Mouse (Mus musculus) 3134 (cell line): ENCODE measurements around the gene Rybp.

Experiments
- DNase-seq: peaks from one replicate; pipeline ENCODE4 v3.0.0-alpha.2; 2011; ENCODE audit warnings: low spot score; ENCODE audit not compliant: insufficient read length; ENCODE audit errors: extremely low read depth

Rybp gene

GRCm38 (mm10) chr6:100288016-100288729, 888 bp upstream of the Rybp start:
- no peak for DNase-seq

DNA sequence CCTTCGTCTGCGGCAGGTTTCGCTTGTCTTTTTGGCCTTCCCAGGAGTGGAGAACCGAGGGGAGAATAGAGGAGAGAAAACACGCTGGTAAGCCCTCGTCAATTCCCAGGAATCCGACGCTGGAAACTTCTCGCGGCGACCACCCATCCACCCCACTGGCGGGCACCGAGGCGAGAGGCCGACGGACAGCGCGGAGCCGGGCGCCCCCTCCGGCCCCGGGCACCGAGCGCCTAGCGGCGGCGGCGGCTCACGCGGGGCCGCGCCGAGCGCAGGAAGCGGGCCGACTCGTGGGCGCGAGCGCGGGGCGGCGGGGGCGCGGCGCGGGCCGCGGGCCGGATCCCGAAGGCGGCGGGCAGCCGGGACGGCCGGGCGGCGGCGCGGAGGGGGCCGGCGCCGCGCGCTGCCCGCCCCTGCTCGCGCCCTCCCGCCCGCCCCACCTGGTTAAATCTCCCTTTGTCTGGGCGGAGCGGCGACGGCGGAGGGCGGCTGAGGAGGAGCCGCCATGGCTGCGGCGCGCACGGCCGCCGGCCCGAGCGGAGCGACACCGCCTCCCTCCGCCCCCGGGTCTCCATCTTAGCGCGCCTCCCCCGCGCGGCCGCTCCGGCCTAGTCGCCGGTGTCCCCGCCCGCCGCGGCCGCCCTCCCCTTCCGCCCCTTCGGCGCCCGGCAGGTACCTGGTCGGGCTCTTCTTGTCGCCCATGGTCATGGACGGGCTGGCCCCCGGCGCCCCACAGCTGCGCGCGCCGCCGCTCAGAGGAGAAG, 532 bp downstream of the Rybp start:
- DNase-seq, result peak; percentile 67

- no peak for DNase-seq
Measured at GRCm38 (mm10) chr6:100285985-100286572, 1.2 kb downstream of the Rybp start.

DNA sequence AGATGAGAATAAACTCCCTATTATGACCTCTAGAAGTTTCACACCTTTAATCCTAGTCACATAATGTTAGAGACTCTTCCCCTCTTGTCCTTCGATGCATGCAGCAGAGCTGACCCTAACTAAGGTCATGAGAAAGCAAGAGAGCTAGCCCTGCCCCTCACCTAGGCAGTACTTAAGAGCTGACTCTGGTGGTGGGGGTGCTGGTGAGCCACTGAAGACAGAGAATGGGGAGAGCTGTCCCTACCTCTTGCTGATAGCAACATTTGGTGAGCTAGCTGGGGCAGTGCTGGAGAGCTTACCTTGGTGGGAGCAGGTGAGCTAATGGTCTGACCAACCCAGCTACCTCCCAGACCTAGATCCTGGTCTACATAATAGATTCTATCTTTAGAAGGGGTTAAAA, 8.4 kb downstream of the Rybp start:
- no peak for DNase-seq

DNA sequence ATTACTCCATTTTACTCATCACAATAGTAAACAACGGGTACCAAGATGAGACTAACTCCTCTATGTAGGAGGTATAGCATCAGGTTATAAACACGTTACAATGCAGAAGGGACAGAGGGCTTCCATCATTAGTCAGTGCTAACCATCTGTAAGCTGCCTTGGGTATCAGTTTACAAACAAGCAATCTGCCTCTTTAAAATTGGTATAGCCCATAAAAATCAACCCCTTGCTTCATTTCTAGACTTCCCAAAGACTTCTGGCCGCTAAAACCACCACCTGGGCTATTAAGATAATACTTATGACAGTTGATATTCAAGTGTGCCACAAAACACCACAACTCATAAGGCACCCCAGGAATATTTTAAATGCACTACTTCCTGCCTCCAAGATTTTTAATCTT, 10.9 kb downstream of the Rybp start:
- no peak for DNase-seq

- no peak for DNase-seq
Measured at GRCm38 (mm10) chr6:100275643-100276042, 11.6 kb downstream of the Rybp start.

- no peak for DNase-seq
Measured at GRCm38 (mm10) chr6:100273556-100273955, 13.7 kb downstream of the Rybp start.

- DNase-seq, result no peak
Measured at GRCm38 (mm10) chr6:100271992-100272391, 15.3 kb downstream of the Rybp start.

GRCm38 (mm10) chr6:100270765-100271164, 16.5 kb downstream of the Rybp start:
- no peak for DNase-seq

DNA sequence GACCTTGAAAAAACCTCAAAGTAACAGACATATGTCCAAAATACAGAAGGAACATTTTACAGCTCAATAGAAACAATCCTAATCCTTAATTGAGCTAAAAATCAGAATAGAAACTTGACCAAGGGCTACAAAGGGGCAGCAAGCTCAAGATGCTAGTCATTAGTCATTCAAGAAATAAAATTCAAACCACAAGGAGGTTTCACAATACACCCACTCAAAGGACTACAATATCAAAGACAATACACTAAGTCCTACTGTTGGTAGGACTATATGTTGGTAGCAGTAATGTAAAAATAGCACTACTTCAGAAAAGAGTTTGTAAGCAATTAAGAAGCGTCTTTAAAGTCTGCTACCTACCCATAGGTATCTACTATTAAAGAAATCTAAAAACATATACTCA, 27.7 kb downstream of the Rybp start:
- DNase-seq, result peak; percentile 4

GRCm38 (mm10) chr6:100258278-100258677, 29.0 kb downstream of the Rybp start:
- DNase-seq, result no peak

DNA sequence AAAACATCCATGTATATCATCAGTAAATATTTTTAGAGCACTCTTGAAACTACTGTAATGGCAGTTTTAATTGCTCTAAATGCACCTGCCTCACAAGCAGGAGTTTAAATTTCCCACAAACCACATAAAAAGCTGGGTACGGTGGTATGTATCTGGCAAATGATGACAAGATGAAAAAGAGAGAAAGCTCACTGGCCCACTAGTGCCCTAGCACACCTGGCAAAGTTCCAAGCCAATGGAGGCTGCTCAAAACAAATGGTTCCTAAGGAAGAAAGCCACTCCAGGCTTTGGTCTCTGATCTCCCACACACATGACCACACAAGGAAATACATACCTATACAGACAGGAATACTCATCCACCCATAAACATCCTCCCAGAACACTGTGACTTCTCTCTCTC, 31.9 kb downstream of the Rybp start:
- DNase-seq, result no peak

DNA sequence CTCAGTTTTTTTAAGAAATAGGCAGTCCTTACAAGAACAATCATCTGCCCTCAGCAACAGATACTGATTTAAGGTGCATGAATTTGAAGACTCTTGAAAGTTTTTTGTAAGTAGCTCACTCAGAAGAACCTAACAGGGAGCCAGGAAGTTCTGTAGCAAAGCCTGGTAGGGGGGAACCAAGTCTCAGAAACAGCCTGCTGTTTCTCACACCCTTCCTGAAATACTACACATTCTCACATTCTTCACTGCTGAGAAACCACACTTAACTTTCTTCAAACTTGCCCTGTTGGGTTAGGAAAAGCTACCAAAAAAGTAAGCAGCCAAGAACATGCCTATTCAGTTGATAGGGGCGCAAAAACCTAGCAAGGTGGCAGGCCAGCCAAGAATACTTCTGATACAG, 32.6 kb downstream of the Rybp start:
- no peak for DNase-seq

DNA sequence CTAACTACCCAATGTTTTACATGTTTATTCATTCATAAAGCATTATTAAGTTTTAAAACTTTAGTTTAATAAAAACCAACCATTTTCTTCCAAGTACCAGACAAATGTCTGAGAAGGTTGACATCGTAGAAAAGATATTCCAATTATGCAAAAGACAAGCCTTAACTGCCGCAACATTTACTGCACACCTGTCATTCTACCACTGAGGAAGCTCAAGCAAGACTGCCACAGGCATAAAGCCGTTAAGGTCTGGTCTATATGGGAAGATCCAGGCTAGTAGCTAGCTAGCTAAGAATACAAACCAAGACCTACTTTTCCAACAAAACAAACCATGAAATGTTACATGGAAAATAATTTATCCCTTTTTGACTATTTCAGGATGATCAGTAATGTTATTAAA, 42.8 kb downstream of the Rybp start:
- DNase-seq, result no peak

- no peak for DNase-seq
Measured at GRCm38 (mm10) chr6:100235036-100235435, 52.2 kb downstream of the Rybp start.

GRCm38 (mm10) chr6:100233522-100233921, 53.8 kb downstream of the Rybp start:
- no peak for DNase-seq

GRCm38 (mm10) chr6:100233061-100233460, 54.2 kb downstream of the Rybp start:
- no peak for DNase-seq

- no peak for DNase-seq
Measured at GRCm38 (mm10) chr6:100226204-100226603, 61.1 kb downstream of the Rybp start.

DNA sequence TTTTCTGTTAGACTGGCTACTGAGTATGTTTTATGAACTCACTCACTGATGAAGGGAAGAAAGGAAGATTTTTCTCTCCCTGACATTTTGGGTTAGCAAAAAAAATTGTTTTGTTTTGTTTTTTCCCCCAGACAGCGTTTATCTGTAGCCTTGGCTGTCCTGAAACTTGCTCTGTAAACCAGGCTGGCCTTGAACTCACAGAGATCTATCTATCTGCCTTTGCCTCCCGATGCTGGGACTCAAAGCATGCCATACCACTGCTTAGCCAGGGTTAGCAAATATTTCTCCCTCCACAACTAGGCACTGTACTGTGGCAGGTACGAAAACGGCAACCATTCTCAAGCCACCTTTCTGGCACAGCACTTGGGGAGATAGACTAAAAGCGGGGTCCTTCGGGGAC, 63.4 kb downstream of the Rybp start:
- DNase-seq, result no peak

- no peak for DNase-seq
Measured at GRCm38 (mm10) chr6:100223435-100223834, 63.9 kb downstream of the Rybp start.

- DNase-seq, result no peak
Measured at GRCm38 (mm10) chr6:100222927-100223326, 64.4 kb downstream of the Rybp start.

- no peak for DNase-seq
Measured at GRCm38 (mm10) chr6:100221803-100222202, 65.5 kb downstream of the Rybp start.
